Mouse (Mus musculus) fibroblast of lung, adult 2 months (primary cell): Measurements from ENCODE around the gene Sfn.
"Not testable (repeated sequence)": the region's sequence is repeated elsewhere in the genome, so short reads cannot be mapped to it uniquely, and the experiment has no call there.

Experiments used
- DNase-seq: peaks from one replicate; pipeline ENCODE4 v3.0.0-alpha.2; 2011; ENCODE audit warnings: low read depth

Sfn gene

DNA sequence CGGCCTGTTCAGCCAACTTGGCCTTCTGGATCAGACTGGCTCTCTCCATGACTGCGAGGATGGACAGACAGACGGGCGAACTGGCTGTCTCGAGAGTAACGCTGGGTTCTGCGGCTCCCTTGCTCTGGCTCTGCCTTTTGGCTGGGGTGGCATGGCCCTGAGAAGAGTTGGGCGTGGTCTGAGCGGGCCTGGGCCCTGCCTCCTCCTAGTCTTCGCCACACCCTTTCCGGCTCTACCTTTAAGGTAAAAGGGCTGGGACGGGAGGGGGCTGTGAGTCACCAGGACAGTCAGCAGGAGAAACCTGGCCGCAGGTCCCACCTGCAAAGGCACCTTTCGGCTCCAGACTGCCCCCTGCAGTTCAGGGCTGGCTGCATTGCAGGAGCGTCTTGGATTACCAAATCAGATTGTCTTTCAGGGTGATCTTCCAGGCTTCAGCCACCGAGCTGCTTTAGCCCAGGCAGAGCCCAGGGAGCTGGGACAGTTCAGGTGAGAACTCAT is at the start of gene Sfn:
TSS of gene Sfn (minus strand) at position 448 of the 498 bp plus-strand sequence.
- no peak for DNase-seq

GRCm38 (mm10) chr4:133651445-133651844 is 49.5 kb upstream of the Sfn start:
- no peak for DNase-seq

- DNase-seq: no peak
These were observed 48.2 kb upstream of the Sfn start, which contains the start of gene Zdhhc18 for GRCm38 (mm10) chr4:133649989-133650699. Gene Zdhhc18 (minus strand): TSS chr4:133650154.

GRCm38 (mm10) chr4:133649464-133649863 is 47.5 kb upstream of the Sfn start:
- DNase-seq: not testable (repeated sequence)

DNA sequence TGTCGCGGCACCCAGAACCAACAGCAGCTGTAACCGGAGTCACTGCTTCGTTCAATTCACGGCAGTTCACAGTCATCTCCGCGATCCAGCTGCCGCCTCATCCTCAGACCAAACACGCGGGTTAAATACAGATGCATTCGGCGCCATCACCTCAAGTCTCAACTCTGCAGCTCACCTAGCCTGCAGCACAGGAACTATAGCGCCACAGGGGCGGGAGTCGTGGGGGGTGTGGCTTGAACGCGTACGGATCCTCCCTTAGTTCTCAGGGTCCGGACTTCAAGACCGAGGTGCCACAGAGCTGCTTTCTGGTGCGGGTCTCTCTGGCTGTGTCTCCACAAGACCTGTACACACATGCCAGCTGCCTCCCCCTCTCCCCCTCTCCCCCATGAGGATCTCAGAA is 43.7 kb upstream of the Sfn start:
- no peak for DNase-seq

GRCm38 (mm10) chr4:133645195-133645594 is 43.2 kb upstream of the Sfn start:
- DNase-seq: no peak

DNA sequence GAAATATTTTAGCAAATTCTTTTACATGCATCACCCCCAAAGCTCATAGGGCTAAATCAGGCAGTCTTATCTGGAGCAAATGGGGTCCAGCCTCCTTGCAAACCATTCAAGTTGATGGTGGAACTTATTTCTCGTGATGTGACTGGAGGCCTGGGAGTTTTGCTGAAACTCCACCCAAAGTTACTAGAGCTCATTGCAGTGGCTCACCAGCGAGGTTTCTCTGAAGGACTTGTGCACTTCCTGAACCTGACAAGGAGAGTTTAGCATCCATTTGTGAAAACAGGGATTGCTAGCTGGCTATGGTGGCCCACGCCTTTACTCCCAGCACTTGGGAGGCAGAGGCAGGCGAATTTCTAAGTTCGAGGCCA is 32.1 kb upstream of the Sfn start:
- no peak for DNase-seq

DNA sequence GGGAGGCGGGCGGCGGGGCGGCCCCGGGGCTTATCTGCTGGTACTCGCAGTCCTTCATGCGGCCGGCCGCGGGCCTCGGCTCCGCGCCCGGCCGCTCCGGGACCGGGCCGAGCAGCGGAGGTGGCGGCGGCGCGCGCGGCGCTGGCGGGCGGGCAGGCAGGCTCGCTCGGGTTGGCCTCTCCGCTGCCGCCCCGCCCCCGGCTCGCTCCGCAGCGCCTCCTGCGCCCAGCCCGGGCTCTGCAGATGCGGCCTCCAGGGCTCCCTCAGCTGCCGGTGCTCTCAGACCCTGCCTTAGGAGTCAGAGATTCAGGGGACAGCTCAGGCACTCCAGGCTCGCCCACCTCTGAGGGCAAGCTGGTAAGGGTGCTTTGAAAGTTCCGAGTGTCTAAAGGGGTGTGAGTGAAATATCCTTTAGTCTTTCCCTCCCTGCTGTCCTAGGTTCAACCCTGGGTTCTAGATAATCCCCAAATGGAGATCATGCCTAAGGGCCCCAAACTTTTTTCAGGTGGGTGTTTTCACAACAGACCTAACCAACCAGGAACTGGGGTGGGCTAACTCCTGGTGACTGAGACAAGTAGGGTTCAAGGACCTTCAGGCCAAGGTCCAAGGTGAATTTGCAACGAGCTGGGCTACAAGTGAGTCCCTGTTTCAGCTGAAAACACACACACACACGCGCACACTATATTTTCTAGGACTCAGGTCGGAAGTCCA is 31.5 kb upstream of the Sfn start:
- no peak for DNase-seq

- no peak for DNase-seq
These were observed 30.7 kb upstream of the Sfn start for GRCm38 (mm10) chr4:133632483-133633327.

- no peak for DNase-seq
These were observed 29.9 kb upstream of the Sfn start for GRCm38 (mm10) chr4:133631769-133632411.

DNA sequence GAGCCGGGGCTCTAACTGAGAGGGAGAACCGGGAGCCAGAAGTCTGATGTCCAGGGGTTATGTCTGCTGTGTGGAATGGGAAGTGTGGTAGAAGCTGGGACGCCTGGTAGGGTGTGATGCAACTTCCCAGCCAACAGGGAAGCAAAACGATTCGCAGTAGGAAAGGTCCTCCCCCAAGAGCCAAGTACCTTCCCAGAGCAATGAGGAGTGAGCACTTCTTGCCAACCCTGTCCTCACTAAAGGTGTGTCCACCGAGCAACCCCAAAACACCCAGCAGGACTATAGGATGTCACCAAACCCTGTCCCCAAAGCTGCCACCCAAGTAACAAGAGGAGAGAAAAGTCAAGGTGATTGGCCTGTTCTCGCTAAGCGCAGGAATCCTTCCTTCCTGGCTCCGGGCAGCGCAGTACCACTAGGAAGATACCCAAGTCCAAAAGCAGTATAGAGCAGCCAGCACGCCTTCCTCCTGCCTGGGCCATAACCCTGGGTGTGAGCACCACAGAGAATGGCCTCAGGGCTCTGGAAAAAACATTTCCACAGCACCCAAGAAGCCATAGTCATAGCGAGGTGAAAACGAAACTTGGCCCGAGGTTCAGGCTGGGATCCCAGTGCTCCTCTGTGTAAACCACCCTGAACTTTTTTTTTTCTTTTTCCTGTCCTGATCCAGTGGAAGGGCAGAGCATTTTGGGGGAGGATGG is 29.3 kb upstream of the Sfn start:
- no peak for DNase-seq

DNA sequence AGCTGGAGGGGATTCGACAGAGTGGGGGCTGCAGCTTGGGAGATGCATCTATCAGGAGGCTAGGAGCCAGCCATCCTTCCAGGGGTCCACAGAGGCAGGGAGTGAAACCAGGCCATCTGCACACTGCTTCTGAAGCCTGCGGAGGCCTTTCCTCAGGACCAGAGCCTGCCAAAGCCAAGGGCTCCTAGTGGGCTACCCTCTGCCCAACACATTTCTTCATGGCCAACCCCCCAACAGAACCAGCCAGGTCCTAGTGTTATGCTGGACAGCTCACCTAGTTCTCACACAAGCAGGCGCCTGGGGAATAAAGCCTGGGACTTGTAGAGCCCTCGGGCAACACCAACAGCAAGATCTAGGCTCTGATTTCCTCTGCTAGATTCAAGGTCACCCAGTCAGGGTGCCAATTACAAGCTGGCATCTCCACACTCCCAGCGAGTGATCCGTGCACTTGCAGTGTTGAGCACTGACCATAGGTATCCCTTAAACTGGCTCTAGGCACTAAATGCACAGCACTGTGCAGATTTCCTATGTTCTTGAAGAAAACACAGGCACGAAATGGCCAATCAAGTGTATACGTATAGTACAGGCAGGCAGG is 28.5 kb upstream of the Sfn start:
- no peak for DNase-seq

GRCm38 (mm10) chr4:133629191-133629590 is 27.2 kb upstream of the Sfn start:
- DNase-seq: no peak

DNA sequence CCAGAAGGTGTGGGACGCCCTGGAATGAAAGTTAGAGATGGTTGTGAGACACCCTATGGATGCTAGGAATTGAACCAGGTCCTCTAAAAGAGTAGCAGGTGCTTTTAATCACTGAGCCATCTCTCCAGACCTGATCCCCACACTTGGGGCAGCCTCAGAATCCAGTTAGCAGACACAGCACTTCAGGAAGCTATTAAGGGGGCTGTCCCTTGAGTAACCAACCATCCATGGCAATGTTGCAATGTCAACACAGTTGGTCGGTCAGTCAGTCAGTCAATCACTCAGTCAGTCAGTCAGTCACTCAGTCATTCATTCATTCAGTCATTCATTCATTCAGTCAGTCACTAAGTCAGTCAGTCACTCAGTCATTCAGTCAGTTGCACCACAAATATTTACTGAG is 26.5 kb upstream of the Sfn start:
- DNase-seq: no peak

GRCm38 (mm10) chr4:133627039-133627438 is 25.1 kb upstream of the Sfn start:
- no peak for DNase-seq

DNA sequence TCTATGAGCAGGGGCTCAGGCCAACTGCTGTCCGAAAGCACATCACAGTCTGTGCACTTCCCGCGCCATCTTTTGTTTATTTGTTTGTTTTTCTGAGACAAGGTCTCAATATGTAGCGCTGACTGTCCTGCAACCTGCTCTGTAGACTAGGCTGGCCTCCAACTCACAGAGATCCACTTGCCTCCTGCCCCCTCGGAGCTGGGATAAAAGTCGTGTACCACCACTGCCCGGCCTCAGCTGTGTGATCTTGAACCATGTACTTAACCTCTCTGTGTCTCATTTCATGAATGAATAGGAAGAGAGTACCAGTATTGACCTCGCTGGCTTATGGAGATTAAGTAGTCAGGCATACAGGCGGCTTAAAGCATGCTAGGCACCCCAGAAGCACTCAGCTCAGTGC is 24.7 kb upstream of the Sfn start:
- no peak for DNase-seq

GRCm38 (mm10) chr4:133626221-133626620 is 24.3 kb upstream of the Sfn start:
- no peak for DNase-seq

GRCm38 (mm10) chr4:133625621-133626071 is 23.7 kb upstream of the Sfn start:
- DNase-seq: no peak

DNA sequence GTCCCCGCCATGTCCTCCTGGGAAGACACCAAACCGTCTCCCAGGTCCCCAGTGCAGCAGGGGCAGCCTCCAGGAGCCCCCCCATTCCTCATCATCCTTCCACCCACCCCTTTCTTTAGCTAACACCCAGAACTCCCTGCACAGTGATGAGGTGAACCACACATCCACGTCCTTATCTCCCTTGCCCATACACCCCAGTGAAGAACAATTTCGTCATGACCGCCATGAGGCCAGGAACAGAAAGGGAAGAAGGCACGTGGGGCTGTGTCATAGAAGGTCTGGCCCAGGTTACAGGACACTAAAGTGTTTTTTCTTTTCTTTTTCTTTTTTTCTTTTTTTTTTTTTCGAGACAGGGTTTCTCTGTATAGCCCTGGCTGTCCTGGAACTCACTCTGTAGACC is 22.9 kb upstream of the Sfn start:
- DNase-seq: no peak

- DNase-seq: no peak
These were observed 20.3 kb upstream of the Sfn start for GRCm38 (mm10) chr4:133622161-133622695.

DNA sequence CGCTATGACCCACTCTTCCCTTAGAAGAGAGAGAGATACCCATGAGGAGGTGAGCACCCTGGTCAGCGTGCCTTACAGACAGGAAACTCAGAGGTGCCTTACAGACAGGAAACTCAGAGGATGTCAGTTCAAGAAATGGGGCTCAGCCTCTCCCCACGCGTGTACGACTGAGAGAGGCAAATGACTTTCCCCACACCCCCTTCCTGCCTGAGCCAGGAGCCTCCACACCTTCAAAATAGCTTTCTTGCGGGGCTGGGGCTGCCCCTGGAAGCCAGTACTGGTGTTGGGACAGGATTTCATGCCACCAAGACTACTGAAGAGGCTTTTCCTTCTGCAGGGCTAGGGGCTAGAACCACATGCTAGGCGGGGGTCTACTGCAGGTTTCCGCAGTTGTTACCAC is 18.7 kb upstream of the Sfn start:
- DNase-seq: no peak
